Mouse (Mus musculus): ENCODE measurements around the gene Klk6.

- TF ChIP-seq GATA1 (IDR thresholded peaks at IDR 0.05; ENCODE audit: borderline replicate concordance, low read length): no peak
- TF ChIP-seq FLI1 (IDR thresholded peaks at IDR 0.05; ENCODE audit: low read length): no peak
These were observed 50.6 kb downstream of the Klk6 start for GRCm38 (mm10) chr7:43874868-43875375.

Measured in megakaryocyte, embryonic 14.5 days (primary cell).